Mouse (Mus musculus) Patski (cell line): Measurements from ENCODE around the gene Tulp4. TPM values are rescaled to one million over a fixed set of nuclear protein-coding genes. Genes with fewer than 3 reads are reported as not detected.

Source experiments
- ATAC-seq: fragments of 100-300 bp; one replicate; pipeline ENCODE4 v1.8.0; 2021
- CTCF ChIA-PET: fragments of 350-600 bp; sonication (Branson Sonifier 250); formaldehyde crosslinking; loops from one replicate; lab custom pipeline; 2022; ENCODE audit warnings: inconsistent platforms; lab: Charles Lee
- POLR2A ChIA-PET: fragments of 350-600 bp; sonication (Branson Sonifier 250); formaldehyde crosslinking; loops from one replicate; lab custom pipeline; 2022; ENCODE audit warnings: antibody characterized with exemption, inconsistent platforms; lab: Charles Lee
- DNase-seq: peaks from one replicate; pipeline ENCODE4 v3.0.0-alpha.2; 2011; ENCODE audit warnings: low read depth, low spot score
- H3K27me3 ChIP-seq: fragments of 371-371 bp; one replicate; pipeline ENCODE4 v1.5.1; 2021
- CTCF ChIP-seq: fragments of 100-300 bp; IDR thresholded peaks from one replicate; pipeline ENCODE4 v1.5.1; 2021
- in situ Hi-C: fragments of 300-500 bp; cut with MboI; formaldehyde crosslinking; loops from 3 replicates; pipeline ENCODE4 v1.11.1; 2018; ENCODE audit warnings: low pct_unique_long_range_greater_than_20kb, mixed read lengths
- polyA plus RNA-seq: library from polyadenylated mRNA; unstranded; gene quantifications from one replicate; pipeline ENCODE4 v1.2.3, GENCODE M21; 2021

The Tulp4 gene
- polyA plus RNA-seq, 1 experiment from 2014 or later, result 70.8 TPM

DNA sequence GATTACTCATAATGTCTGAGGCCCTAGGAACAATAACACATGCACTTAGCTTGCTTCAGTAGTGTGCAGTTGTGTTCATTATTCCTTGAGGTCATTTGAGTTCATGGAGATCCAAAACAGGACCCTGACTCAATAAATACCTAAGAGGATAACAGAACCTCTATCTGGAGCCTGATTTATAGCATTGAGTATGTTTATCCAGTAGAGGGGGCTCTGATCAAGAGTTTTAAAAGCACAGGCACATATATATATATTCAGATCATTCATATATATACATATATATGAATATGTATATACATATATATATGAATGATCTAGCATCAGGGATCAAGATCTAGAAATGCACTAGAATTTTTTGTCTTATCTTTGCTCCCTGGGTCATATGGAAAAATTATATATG is 10.7 kb upstream of the Tulp4 start:
- no peaks in the 10 kb centered on the region for H3K27me3 ChIP-seq
- CTCF ChIA-PET, result interaction anchor here (0.7 kb wide), 1 partner anchor 14 kb away, joined by 4 read pairs; no protein-coding TSS in a partner anchor
- no peak for TF ChIP-seq CTCF
- POLR2A ChIA-PET, result no interaction called here
- ATAC-seq, result no peak
- no peak for DNase-seq
- in situ Hi-C loops, result loop anchor here (25.0 kb wide), 1 partner anchor 592 kb away; no protein-coding TSS in a partner anchor

DNA sequence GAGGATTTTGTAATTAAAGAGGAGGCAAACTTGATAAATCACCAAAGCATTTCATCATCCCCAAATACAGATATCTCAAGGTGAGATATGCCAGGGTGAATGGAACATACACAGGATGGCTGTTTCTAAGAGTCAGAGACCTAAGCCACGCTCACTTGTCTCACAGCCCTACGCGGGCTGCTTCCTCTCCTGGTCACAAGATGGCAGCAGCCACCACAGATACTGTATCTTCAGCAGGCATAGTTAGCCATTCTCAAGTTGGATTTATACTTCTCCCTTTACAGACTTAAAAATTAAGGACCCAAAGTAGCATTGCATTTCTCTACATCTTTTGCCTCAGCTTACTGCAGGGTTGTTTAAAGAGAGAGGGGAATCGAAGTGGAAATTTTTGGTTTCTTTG is 8.4 kb upstream of the Tulp4 start:
- POLR2A ChIA-PET, result no interaction called here
- in situ Hi-C loops, result loop anchor here (25.0 kb wide), 1 partner anchor 589 kb away; no protein-coding TSS in a partner anchor
- H3K27me3 ChIP-seq, result no peaks in the 10 kb centered on the region
- DNase-seq, result no peak
- peak; percentile 67 for ATAC-seq
- peak; percentile 98 for TF ChIP-seq CTCF
- CTCF ChIA-PET, result interaction anchor here (1.0 to 1.9 kb wide), 4 partner anchors 11 to 19 kb away, joined by 3 to 9 read pairs (median 4); partner anchors contain the start of gene Serac1

DNA sequence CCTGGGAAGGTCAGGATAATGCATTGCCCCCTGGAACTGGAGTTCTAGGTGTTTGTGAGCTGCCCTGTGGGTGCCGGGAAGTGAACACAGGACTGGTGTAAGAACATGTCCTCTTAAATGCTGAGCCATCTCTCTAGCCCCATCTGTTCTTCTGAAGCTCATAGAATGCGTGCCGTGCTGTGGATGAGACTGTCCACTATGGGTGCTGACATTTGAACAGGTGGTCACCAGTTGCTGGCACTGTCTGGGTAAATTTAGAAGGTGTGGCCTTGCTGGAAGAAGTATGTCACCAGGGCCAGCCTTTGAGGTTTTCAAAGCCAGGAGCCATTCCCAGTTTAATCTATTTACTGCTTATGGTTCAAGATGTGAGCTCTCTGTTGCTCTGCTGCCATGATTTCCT is 4.0 kb upstream of the Tulp4 start:
- no peak for ATAC-seq

DNA sequence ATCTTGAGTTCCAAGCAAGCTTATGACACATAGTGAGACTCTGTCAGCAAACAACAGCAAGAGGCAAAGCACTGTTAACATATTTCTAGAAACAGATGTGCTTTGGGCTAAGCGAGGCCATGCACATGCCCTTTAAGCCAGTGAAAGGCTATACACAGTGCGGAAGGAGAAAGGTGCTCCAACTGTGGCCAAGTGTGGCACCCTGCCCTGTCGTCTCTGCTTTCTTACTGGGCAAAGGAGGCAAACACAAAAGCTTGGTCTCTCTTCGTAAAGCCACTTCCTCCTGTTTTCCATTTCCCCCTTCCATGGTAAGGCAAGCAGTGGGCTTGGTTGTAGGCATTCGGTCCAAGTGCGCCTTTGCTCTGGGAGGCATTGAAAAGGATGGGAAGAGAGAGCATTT is 2.7 kb upstream of the Tulp4 start:
- CTCF ChIA-PET, result interaction anchor here (1.2 kb wide), 1 partner anchor 70 kb away, joined by 3 read pairs; no protein-coding TSS in a partner anchor
- ATAC-seq (no peak), DNase-seq (no peak)
- no peak for TF ChIP-seq CTCF
- POLR2A ChIA-PET, result no interaction called here
- in situ Hi-C loops, result no loop called here
- no peaks in the 10 kb centered on the region for H3K27me3 ChIP-seq

More for the DNA sequence above, 4.0 kb upstream of the Tulp4 start:
- TF ChIP-seq CTCF, result no peak
- ChIA-PET CTCF (interaction anchor here (1.0 kb wide), 1 partner anchor 16 kb away, joined by 3 read pairs; no protein-coding TSS in a partner anchor), POLR2A (no interaction called here)
- DNase-seq, result no peak
- in situ Hi-C loops, result no loop called here
- H3K27me3 ChIP-seq, result no peaks in the 10 kb centered on the region

DNA sequence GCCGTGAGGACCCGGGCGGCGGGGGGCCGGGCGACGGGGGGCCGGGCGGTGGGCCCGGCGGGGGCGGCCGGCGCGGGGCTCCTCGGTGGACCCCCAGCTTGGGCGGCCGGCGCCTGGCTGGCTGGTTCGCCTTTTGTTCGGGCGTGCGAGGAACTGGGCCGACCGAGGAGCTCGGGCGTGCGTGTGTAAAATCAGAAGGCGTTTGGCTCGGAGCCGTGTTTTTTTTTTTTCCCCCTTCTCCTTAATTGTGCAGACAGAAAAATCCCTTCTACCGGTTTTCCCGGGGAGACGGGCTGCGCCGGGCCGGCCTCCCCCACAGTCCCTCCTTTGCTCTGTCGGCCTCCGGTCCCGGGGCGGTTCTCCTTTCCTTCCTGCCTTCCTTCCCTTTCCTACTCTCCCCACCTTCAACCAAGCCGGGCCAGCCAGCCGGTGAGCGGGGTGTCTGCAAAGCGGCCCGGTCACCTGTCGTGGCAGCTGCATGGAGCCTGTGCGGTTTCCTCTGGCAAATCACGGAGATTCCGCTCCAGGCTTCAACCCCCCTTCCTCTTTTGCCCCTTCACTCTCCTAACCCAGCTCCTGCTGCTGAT is 871 bp downstream of the Tulp4 start:
- POLR2A ChIA-PET, result interaction anchor here (1.1 to 1.5 kb wide), 4 partner anchors 9 to 58 kb away, joined by 3 to 4 read pairs (median 4); no protein-coding TSS in a partner anchor
- in situ Hi-C loops, result no loop called here
- no peak for TF ChIP-seq CTCF
- no peaks in the 10 kb centered on the region for H3K27me3 ChIP-seq
- ATAC-seq (peak; percentile 40), DNase-seq (no peak)
- CTCF ChIA-PET, result interaction anchor here (0.7 kb wide), 1 partner anchor 20 kb away, joined by 3 read pairs; no protein-coding TSS in a partner anchor

DNA sequence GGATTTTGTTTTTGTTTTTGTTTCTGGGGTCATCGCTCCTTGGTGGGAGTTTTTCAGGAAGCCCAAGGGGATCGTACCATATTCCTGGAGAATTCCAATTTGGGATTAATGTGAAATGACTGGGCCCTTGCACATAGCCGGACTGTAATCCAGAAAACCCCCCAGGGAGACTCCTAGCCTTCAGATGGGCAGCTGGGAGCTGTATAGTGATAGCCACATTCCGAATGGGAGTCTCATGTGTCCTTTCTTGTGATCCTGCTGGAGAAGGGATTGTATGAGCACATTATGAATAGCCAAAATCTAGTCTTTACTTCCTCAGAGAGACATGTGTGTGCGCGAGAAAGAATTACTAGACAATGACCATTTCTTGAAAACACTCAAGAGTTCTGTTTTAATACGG is 1.9 kb downstream of the Tulp4 start:
- no peak for TF ChIP-seq CTCF
- ChIA-PET CTCF (interaction anchor here (0.7 to 0.8 kb wide), 2 partner anchors 18 to 88 kb away, joined by 3 read pairs; no protein-coding TSS in a partner anchor), POLR2A (interaction anchor here (1.1 to 1.5 kb wide), 3 partner anchors 17 to 57 kb away, joined by 3 to 4 read pairs (median 3); no protein-coding TSS in a partner anchor)
- ATAC-seq (no peak), DNase-seq (no peak)
- H3K27me3 ChIP-seq, result no peaks in the 10 kb centered on the region
- in situ Hi-C loops, result no loop called here

DNA sequence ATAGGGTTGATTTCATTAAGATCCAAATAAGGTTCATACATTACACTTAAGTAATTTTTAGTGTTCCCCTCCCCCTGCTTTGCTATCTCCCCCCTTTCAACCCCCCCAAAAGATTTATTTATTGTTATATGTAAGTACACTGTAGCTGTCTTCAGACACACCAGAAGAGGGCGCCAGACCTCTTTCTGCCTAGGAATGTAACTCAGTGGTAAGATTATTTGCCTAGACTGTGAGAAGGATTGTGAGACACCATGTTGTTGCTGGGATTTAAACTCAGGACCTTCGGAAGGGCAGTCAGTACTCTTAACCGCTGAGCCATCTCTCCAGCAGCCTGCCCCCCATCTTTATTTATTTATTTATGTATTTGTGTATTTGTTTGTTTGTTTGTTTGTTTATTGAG is 4.7 kb downstream of the Tulp4 start:
- ChIA-PET POLR2A (interaction anchor here (0.6 kb wide), 1 partner anchor 17 kb away, joined by 3 read pairs; no protein-coding TSS in a partner anchor), CTCF (interaction anchor here (0.7 to 1.2 kb wide), 2 partner anchors 14 to 51 kb away, joined by 3 to 4 read pairs; no protein-coding TSS in a partner anchor)
- in situ Hi-C loops, result no loop called here
- ATAC-seq (no peak), DNase-seq (no peak)
- no peaks in the 10 kb centered on the region for H3K27me3 ChIP-seq
- TF ChIP-seq CTCF, result peak; percentile 64

DNA sequence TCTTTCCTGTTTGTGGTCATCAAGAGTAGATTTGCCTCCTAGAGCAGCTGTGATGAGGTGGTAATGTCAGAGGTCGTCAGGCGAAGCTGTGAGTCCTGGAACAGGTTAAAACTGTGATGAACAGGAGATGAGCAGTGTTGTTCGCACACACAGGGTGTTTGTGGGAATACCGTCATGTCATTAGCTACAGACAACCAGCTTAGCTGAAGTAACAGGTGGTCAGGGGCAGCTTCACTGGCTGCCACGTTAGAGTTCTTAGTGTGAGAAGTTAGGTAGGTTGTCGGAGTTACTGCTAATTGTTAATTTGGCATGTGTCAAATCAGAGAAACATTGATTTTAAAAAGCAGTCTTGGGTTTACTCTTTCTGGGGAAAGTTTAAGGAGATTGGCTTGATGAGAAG is 7.4 kb downstream of the Tulp4 start:
- no peaks in the 10 kb centered on the region for H3K27me3 ChIP-seq

DNA sequence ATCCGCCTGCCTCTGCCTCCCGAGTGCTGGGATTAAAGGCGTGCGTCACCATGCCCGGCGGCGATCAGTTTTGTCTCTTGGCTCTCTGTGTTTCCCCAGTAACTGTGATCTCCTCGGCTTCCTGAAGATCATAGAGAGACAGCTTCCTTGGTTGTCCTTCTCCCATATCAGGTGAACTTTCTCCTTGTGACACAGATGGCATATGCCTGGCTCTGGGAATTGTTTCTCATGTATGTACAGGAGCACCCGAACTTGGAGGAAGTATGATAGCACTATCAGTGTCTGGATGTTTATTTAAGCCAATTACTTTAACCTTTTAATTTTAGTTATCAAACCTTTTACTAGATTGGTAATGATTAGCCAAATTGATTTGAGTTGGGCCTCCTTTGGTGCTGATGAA is 8.8 kb downstream of the Tulp4 start:
- ATAC-seq, result no peak
- in situ Hi-C loops, result no loop called here
- ChIA-PET CTCF (no interaction called here), POLR2A (no interaction called here)
- H3K27me3 ChIP-seq, result no peaks in the 10 kb centered on the region
- no peak for TF ChIP-seq CTCF
- no peak for DNase-seq

More for the DNA sequence above, 7.4 kb downstream of the Tulp4 start:
- ChIA-PET CTCF (interaction anchor here (0.8 kb wide), 1 partner anchor 55 kb away, joined by 4 read pairs; no protein-coding TSS in a partner anchor), POLR2A (no interaction called here)
- no peak for TF ChIP-seq CTCF
- ATAC-seq (no peak), DNase-seq (no peak)
- in situ Hi-C loops, result no loop called here

DNA sequence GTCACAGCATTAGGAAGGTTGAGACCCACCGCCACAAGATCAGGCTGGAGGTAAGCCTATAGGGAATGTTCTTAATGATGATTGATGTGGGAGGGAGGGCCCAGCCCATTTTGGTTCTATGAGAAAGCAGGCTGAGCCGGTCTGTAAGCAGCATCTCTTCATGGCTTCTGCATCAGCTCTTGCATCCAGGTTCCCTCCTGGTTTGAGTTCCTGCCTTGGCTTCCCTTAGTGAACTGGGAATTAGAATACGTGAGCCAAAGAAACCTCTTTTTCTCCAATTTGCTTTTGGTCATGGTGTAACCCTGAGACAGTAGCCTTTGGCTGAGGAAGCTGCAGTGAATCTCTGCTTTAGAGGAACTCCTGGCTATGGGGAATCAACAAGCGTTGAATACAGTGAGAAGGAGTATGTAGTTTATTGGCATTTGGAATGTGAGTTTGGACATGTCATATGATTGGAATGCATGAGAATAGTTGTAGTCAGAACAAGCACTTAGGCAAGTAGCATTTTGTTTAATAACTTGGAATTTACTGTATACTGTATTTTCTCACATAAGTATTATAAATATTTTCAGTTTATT is 11.0 kb downstream of the Tulp4 start:
- ChIA-PET CTCF (no interaction called here), POLR2A (no interaction called here)
- DNase-seq (no peak), ATAC-seq (no peak)
- in situ Hi-C loops, result no loop called here
- no peaks in the 10 kb centered on the region for H3K27me3 ChIP-seq
- TF ChIP-seq CTCF, result no peak
